Mouse (Mus musculus) forebrain, embryonic 14.5 days (tissue): ENCODE measurements at regions not wholly inside any gene's neighbourhood (a gene's known extent, or its start where the extent isn't known, plus 50 kb on each side); places are given as distances from the start of the nearest gene placed in this dataset.

Source experiments
- ATAC-seq: fragments of 200-750 bp; cut with Nextera tagmentation; 2 replicates; pipeline ENCODE4 v1.8.0; 2017; ENCODE audit warnings: mild to moderate bottlenecking, moderate library complexity
- DNase-seq: peaks from one replicate; pipeline ENCODE4 v3.0.0-alpha.2; 2015; ENCODE audit warnings: low spot score
- H3K27ac ChIP-seq: fragments of 300-500 bp; sonication (generic); 2 replicates; pipeline ENCODE4 v1.5.1; 2014; ENCODE audit warnings: low read depth, mild to moderate bottlenecking, control low read depth, low read length, moderate library complexity
- H3K27me3 ChIP-seq: fragments of 300-500 bp; sonication (generic); replicated peaks from 2 replicates; pipeline ENCODE4 v1.6.1; 2014; ENCODE audit warnings: low read length, control low read depth, mixed read lengths; ENCODE audit not compliant: control insufficient read depth, insufficient read depth
- H3K36me3 ChIP-seq: fragments of 300-500 bp; sonication (generic); 2 replicates; pipeline ENCODE4 v1.6.1; 2014; ENCODE audit warnings: low read length, control low read depth; ENCODE audit not compliant: control insufficient read depth, insufficient read depth
- H3K4me1 ChIP-seq: fragments of 300-500 bp; sonication (generic); 2 replicates; pipeline ENCODE4 v1.6.1; 2014; ENCODE audit warnings: antibody characterized with exemption, low read length, control low read depth; ENCODE audit not compliant: control insufficient read depth, insufficient read depth
- H3K4me2 ChIP-seq: fragments of 300-500 bp; sonication (generic); 2 replicates; pipeline ENCODE4 v1.6.1; 2014; ENCODE audit warnings: mild to moderate bottlenecking, control low read depth, low read length
- H3K4me3 ChIP-seq: fragments of 300-500 bp; sonication (generic); 2 replicates; pipeline ENCODE4 v1.5.1; 2014; ENCODE audit warnings: low read depth, low read length, control low read depth
- H3K9ac ChIP-seq: fragments of 300-500 bp; sonication (generic); 2 replicates; pipeline ENCODE4 v1.6.1; 2014; ENCODE audit warnings: mild to moderate bottlenecking, low read length, control low read depth, moderate library complexity
- H3K9me3 ChIP-seq: fragments of 300-500 bp; sonication (generic); replicated peaks from 2 replicates; pipeline ENCODE4 v1.6.1; 2016; ENCODE audit warnings: low read length, control low read depth, mixed read lengths; ENCODE audit not compliant: control insufficient read depth
- WGBS: fragments of 180-500 bp; shearing (Covaris S2); extraction: QIAGEN DNeasy Blood & Tissue Kit; methylation state at CpG from one replicate; pipeline ENCODE4 v1.1.7; 2014; 5-methylcytosine and 5-hydroxymethylcytosine counted together

GRCm38 (mm10) chr13:51920511-51921351, 74.3 kb downstream of the Gadd45g start:
- H3K27ac ChIP-seq, result peak overlapping the region; percentile 85
- H3K4me2 ChIP-seq, result peak overlapping the region; percentile 10
- DNase-seq (peak; percentile 95), ATAC-seq (peak; percentile 77)
- H3K9me3 ChIP-seq, result no peaks in the 10 kb centered on the region
- peaks cover 54% of the 10 kb centered on the region for H3K4me1 ChIP-seq
- WGBS, result 1% methylated on average over 15 of the region's 15 CpGs
- no peaks in the 10 kb centered on the region for H3K36me3 ChIP-seq
- H3K9ac ChIP-seq, result no peak overlapping the region
- 0 out of 2 replicates have a peak, but pooled peaks cover 5% of the 10 kb centered on the region for H3K27me3 ChIP-seq
- H3K4me3 ChIP-seq, result no peak overlapping the region

GRCm38 (mm10) chr13:51921550-51921949, 75.1 kb downstream of the Gadd45g start:
- Histone ChIP-seq H3K4me2 (no peak overlapping the region; the same call in 1 of the 2 replicates), H3K27ac (peak overlapping the region; percentile 85), H3K4me1 (peaks cover 53% of the 10 kb centered on the region), H3K9ac (no peak overlapping the region), H3K4me3 (no peak overlapping the region), H3K36me3 (no peaks in the 10 kb centered on the region), H3K9me3 (no peaks in the 10 kb centered on the region), H3K27me3 (0 out of 2 replicates have a peak, but pooled peaks cover 5% of the 10 kb centered on the region)
- DNase-seq, result no peak
- no peak for ATAC-seq
- 13% methylated on average over 5 of the region's 5 CpGs for WGBS

GRCm38 (mm10) chr13:51926764-51927163, 80.3 kb downstream of the Gadd45g start:
- ATAC-seq, result no peak

GRCm38 (mm10) chr13:51929730-51930129, 83.3 kb downstream of the Gadd45g start:
- Histone ChIP-seq H3K9ac (no peak overlapping the region), H3K27me3 (no peaks in the 10 kb centered on the region), H3K9me3 (no peaks in the 10 kb centered on the region), H3K4me1 (peaks cover 22% of the 10 kb centered on the region), H3K4me2 (no peak overlapping the region), H3K27ac (peak overlapping the region; percentile 58; the same call in 1 of the 2 replicates), H3K4me3 (no peak overlapping the region), H3K36me3 (no peaks in the 10 kb centered on the region)
- WGBS, result 50% methylated on average over 2 of the region's 2 CpGs
- ATAC-seq, result no peak
- DNase-seq, result peak; percentile 44

More at GRCm38 (mm10) chr13:51926764-51927163, 80.3 kb downstream of the Gadd45g start:
- Histone ChIP-seq H3K27me3 (0 out of 2 replicates have a peak, but pooled peaks cover 5% of the 10 kb centered on the region), H3K9ac (no peak overlapping the region), H3K9me3 (no peaks in the 10 kb centered on the region), H3K4me2 (no peak overlapping the region), H3K4me3 (no peak overlapping the region), H3K27ac (no peak overlapping the region), H3K36me3 (no peaks in the 10 kb centered on the region), H3K4me1 (peaks cover 26% of the 10 kb centered on the region)
- WGBS, result 43% methylated on average over 10 of the region's 10 CpGs
- no peak for DNase-seq

- H3K36me3 ChIP-seq, result no peaks in the 10 kb centered on the region
- H3K4me1 ChIP-seq, result peaks cover 22% of the 10 kb centered on the region
- WGBS, result 24% methylated on average over 6 of the region's 6 CpGs
- peak; percentile 82 for ATAC-seq
- no peak overlapping the region for H3K4me2 ChIP-seq
- no peak overlapping the region for H3K4me3 ChIP-seq
- H3K9me3 ChIP-seq, result no peaks in the 10 kb centered on the region
- H3K27me3 ChIP-seq, result no peaks in the 10 kb centered on the region
- no peak overlapping the region for H3K9ac ChIP-seq
- DNase-seq, result peak; percentile 70
- peak overlapping the region; percentile 58; the same call in 1 of the 2 replicates for H3K27ac ChIP-seq
Measured at GRCm38 (mm10) chr13:51930301-51930747, 83.8 kb downstream of the Gadd45g start.

GRCm38 (mm10) chr13:51930931-51931330, 84.5 kb downstream of the Gadd45g start:
- Histone ChIP-seq H3K9me3 (no peaks in the 10 kb centered on the region), H3K36me3 (no peaks in the 10 kb centered on the region), H3K4me3 (no peak overlapping the region), H3K4me1 (peaks cover 22% of the 10 kb centered on the region), H3K27ac (peak overlapping the region; percentile 27; the same call in 1 of the 2 replicates), H3K27me3 (no peaks in the 10 kb centered on the region), H3K4me2 (no peak overlapping the region), H3K9ac (no peak overlapping the region)
- DNase-seq, result no peak
- ATAC-seq, result 0 out of 2 replicates have a peak, but pooled peaks have one; percentile 18
- WGBS, result 71% methylated on average over 3 of the region's 3 CpGs

GRCm38 (mm10) chr13:51935827-51936226, 89.3 kb downstream of the Gadd45g start:
- Histone ChIP-seq H3K27ac (no peak overlapping the region), H3K36me3 (no peaks in the 10 kb centered on the region), H3K9ac (no peak overlapping the region), H3K27me3 (no peaks in the 10 kb centered on the region), H3K9me3 (no peaks in the 10 kb centered on the region), H3K4me3 (no peak overlapping the region), H3K4me2 (no peak overlapping the region), H3K4me1 (peaks cover 3% of the 10 kb centered on the region; the same call in 1 of the 2 replicates)
- WGBS, result 90% methylated on average over 10 of the region's 10 CpGs
- DNase-seq, result no peak
- ATAC-seq, result no peak

- Histone ChIP-seq H3K9ac (no peak overlapping the region), H3K27me3 (no peaks in the 10 kb centered on the region), H3K9me3 (no peaks in the 10 kb centered on the region), H3K27ac (no peak overlapping the region), H3K4me2 (no peak overlapping the region), H3K4me3 (no peak overlapping the region), H3K36me3 (no peaks in the 10 kb centered on the region), H3K4me1 (no peaks in the 10 kb centered on the region)
- ATAC-seq (no peak), DNase-seq (no peak)
- WGBS, result 88% methylated on average over 5 of the region's 5 CpGs
Measured at GRCm38 (mm10) chr13:51936441-51936840, 90.0 kb downstream of the Gadd45g start.

DNA sequence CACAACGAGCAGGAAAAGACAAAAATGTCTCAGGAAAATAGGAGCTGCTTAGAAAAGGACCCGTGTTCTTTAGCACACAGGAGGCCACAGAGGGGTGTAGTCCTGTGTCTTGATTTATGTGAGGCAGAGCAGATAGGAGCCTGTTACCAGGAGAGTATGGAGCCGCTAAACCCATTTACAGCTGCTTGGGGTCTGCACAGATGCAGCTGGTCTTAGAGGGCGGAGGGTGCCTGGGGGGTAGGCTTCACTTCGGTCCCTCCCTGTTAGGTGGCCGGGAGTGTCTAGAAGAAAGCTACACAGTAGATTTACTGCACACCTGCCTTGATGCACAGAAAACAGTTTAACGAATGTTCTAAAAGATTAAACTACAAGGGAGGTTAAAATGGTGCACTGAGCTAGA, 91.4 kb downstream of the Gadd45g start:
- DNase-seq, result no peak
- H3K36me3 ChIP-seq, result no peaks in the 10 kb centered on the region
- H3K9ac ChIP-seq, result no peak overlapping the region
- H3K4me1 ChIP-seq, result no peaks in the 10 kb centered on the region
- H3K9me3 ChIP-seq, result no peaks in the 10 kb centered on the region
- no peaks in the 10 kb centered on the region for H3K27me3 ChIP-seq
- H3K4me3 ChIP-seq, result no peak overlapping the region
- WGBS, result 75% methylated on average over 7 of the region's 7 CpGs
- no peak overlapping the region for H3K4me2 ChIP-seq
- H3K27ac ChIP-seq, result no peak overlapping the region
- ATAC-seq, result no peak
